In the genomic region with DNA sequence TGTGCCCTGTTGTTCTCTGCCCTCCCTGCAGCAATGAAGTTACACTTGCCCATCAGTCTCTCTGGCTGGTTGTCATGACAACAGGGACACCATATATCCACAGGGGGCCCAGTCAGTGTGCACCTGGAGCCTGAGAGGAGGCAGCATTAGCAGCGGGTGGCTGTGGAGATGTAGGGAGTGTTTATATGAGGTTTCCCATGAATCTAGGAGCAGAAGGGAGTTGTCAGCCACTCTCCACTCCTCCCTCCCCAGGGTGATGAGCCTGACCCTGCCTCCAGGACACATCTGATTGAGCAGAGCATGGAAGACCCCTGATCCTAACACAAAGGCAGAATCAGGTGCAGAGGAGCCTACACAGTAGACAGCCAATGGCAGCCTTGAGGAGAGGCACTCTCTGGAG, we compare ENCODE assay signal across 11 mouse cellular contexts.
DNase-seq lines count a peak whose midpoint lies in the region; ATAC-seq and TF ChIP-seq lines count a peak whose summit lies in the region.
"Had no signal": no experiment of that assay in that cellular context is flagged by ENCODE, and none has a peak within 500 bp of the region (broad histone marks: within the 10 kb centered on the region; RNA-seq: fewer than 3 reads in every experiment).

No protein-coding gene starts in this region.

- ATAC-seq in forebrain, embryonic 16.5 days, result peak; percentile 26; the same call in 1 of the 2 replicates
- 0 out of 2 replicates have a peak, but pooled peaks have one; percentile 38 for ATAC-seq in midbrain, embryonic 12.5 days (ENCODE audit: low FRiP score, low read depth)
- no peak for ATAC-seq in erythroblast, adult 5-6 weeks (replicated peaks; ENCODE audit: low FRiP score, poor library complexity, severe bottlenecking)

- DNase-seq in right cerebral cortex, postnatal 10 days (ENCODE audit: low spot score in 2 of 2), result peak; percentile 28 to 33
- DNase-seq in right cerebral cortex, adult 2 months (ENCODE audit: low spot score in 2 of 2), result no peak
- DNase-seq in gastrocnemius, adult 8-10 months (ENCODE audit: low spot score in 2 of 2), result no peak
- no peak for DNase-seq in layer of hippocampus, adult 2 months (ENCODE audit: low spot score in 2 of 2)
- DNase-seq: adrenal gland, adult 8-10 months; heart, postnatal 36 days; liver, embryonic 13.5 days; right cerebral cortex, postnatal 4 days had no signal

- no peak overlapping the region for H3K27ac ChIP-seq in forebrain, embryonic 16.5 days (ENCODE audit: low read length)
- peak overlapping the region; percentile 54 for H3K27ac ChIP-seq in midbrain, embryonic 12.5 days (replicated peaks)
- H3K27ac ChIP-seq in layer of hippocampus, adult 2 months, result no peak overlapping the region
- H3K27ac ChIP-seq: liver, embryonic 13.5 days had no signal

- no peaks in the 10 kb centered on the region for H3K27me3 ChIP-seq in forebrain, embryonic 16.5 days (replicated peaks; ENCODE audit: control insufficient read depth, insufficient read depth, low read length)
- no peaks in the 10 kb centered on the region for H3K27me3 ChIP-seq in midbrain, embryonic 12.5 days
- H3K27me3 ChIP-seq: liver, embryonic 13.5 days had no signal

- 23% methylated on average over 1 of the region's 1 CpGs for WGBS in forebrain, embryonic 16.5 days
- WGBS in midbrain, embryonic 12.5 days, result 13% methylated on average over 1 of the region's 1 CpGs

- H3K9me3 ChIP-seq in forebrain, embryonic 16.5 days (ENCODE audit: control insufficient read depth, low read length), result no peaks in the 10 kb centered on the region
- H3K9me3 ChIP-seq in midbrain, embryonic 12.5 days, result no peaks in the 10 kb centered on the region
- H3K9me3 ChIP-seq: liver, embryonic 13.5 days had no signal

- H3K36me3 ChIP-seq in forebrain, embryonic 16.5 days (ENCODE audit: control insufficient read depth, insufficient read depth), result no peaks in the 10 kb centered on the region
- no peaks in the 10 kb centered on the region for H3K36me3 ChIP-seq in midbrain, embryonic 12.5 days
- H3K36me3 ChIP-seq: liver, embryonic 13.5 days had no signal

- H3K4me2 ChIP-seq in forebrain, embryonic 16.5 days (ENCODE audit: low read length), result no peak overlapping the region
- no peak overlapping the region for H3K4me2 ChIP-seq in midbrain, embryonic 12.5 days (replicated peaks)
- H3K4me2 ChIP-seq: liver, embryonic 13.5 days had no signal

- H3K4me3 ChIP-seq in forebrain, embryonic 16.5 days (replicated peaks; ENCODE audit: low read length), result no peak overlapping the region
- no peak overlapping the region for H3K4me3 ChIP-seq in midbrain, embryonic 12.5 days
- no peak overlapping the region for H3K4me3 ChIP-seq in layer of hippocampus, adult 2 months
- H3K4me3 ChIP-seq: liver, embryonic 13.5 days had no signal

- TF ChIP-seq CTCF in layer of hippocampus, adult 2 months (conservative IDR thresholded peaks at IDR 0.05), result no peak

- no peak overlapping the region for H3K9ac ChIP-seq in forebrain, embryonic 16.5 days (replicated peaks; ENCODE audit: low read depth, low read length)
- no peak overlapping the region for H3K9ac ChIP-seq in midbrain, embryonic 12.5 days (replicated peaks)
- H3K9ac ChIP-seq: liver, embryonic 13.5 days had no signal

- peaks cover 21% of the 10 kb centered on the region for H3K4me1 ChIP-seq in forebrain, embryonic 16.5 days (replicated peaks; ENCODE audit: control insufficient read depth, insufficient read depth, low read length)
- peaks cover 24% of the 10 kb centered on the region for H3K4me1 ChIP-seq in midbrain, embryonic 12.5 days
- H3K4me1 ChIP-seq: liver, embryonic 13.5 days had no signal

Comparison
In these comparisons a context has a peak if more than half of its experiments do, and no peak if none do; other contexts are left out.
1. DNase-seq: peak in right cerebral cortex, postnatal 10 days (2 of 2); none in right cerebral cortex, adult 2 months (0 of 2), gastrocnemius, adult 8-10 months (0 of 2) and layer of hippocampus, adult 2 months (0 of 2).